Mouse (Mus musculus) stomach, postnatal 0 days (tissue): Measurements from ENCODE around the gene Mst1. TPM values are rescaled to one million over a fixed set of nuclear protein-coding genes. Genes with fewer than 3 reads are reported as not detected.

Source experiments
- ATAC-seq: fragments of 200-750 bp; cut with Nextera tagmentation; 2 replicates; pipeline ENCODE4 v1.8.0; 2017; ENCODE audit not compliant: low FRiP score, low TSS enrichment
- DNase-seq: peaks from one replicate; pipeline ENCODE4 v3.0.0-alpha.2; 2016; ENCODE audit warnings: low spot score
- H3K27ac ChIP-seq: fragments of 300-500 bp; sonication (generic); replicated peaks from 2 replicates; pipeline ENCODE4 v1.5.1; 2014; ENCODE audit warnings: mild to moderate bottlenecking, control low read depth
- H3K27me3 ChIP-seq: fragments of 300-500 bp; sonication (generic); 2 replicates; pipeline ENCODE4 v1.6.1; 2014; ENCODE audit warnings: low read length; ENCODE audit not compliant: control insufficient read depth, insufficient read depth
- H3K36me3 ChIP-seq: fragments of 300-500 bp; sonication (generic); 2 replicates; pipeline ENCODE4 v1.6.1; 2014; ENCODE audit warnings: low read length, mixed read lengths; ENCODE audit not compliant: control insufficient read depth, insufficient read depth
- H3K4me1 ChIP-seq: fragments of 300-500 bp; sonication (generic); replicated peaks from 2 replicates; pipeline ENCODE4 v1.6.1; 2014; ENCODE audit warnings: antibody characterized with exemption; ENCODE audit not compliant: control insufficient read depth, insufficient read depth
- H3K4me2 ChIP-seq: fragments of 300-500 bp; sonication (generic); replicated peaks from 2 replicates; pipeline ENCODE4 v1.6.1; 2014; ENCODE audit warnings: low read depth, mild to moderate bottlenecking, control low read depth, moderate library complexity
- H3K4me3 ChIP-seq: fragments of 300-500 bp; sonication (generic); 2 replicates; pipeline ENCODE4 v1.5.1; 2014; ENCODE audit warnings: low read depth, low read length, control low read depth
- H3K9ac ChIP-seq: fragments of 300-500 bp; sonication (generic); 2 replicates; pipeline ENCODE4 v1.6.1; 2014; ENCODE audit warnings: mild to moderate bottlenecking, low read length, control low read depth, mixed read lengths
- H3K9me3 ChIP-seq: fragments of 300-500 bp; sonication (generic); 2 replicates; pipeline ENCODE4 v1.6.1; 2016; ENCODE audit warnings: low read length; ENCODE audit not compliant: control insufficient read depth
- CTCF ChIP-seq: IDR thresholded peaks from 2 replicates; pipeline ENCODE4 v1.5.1; 2016; ENCODE audit warnings: antibody characterized with exemption, low read depth, mild to moderate bottlenecking, moderate library complexity
- EP300 ChIP-seq: optimal IDR thresholded peaks from 2 replicates; pipeline ENCODE3; 2016; ENCODE audit warnings: antibody characterized with exemption
- WGBS: fragments of 180-500 bp; shearing (Covaris S2); extraction: QIAGEN DNeasy Blood & Tissue Kit; methylation state at CpG from one replicate; pipeline ENCODE4 v1.1.7; 2014; 5-methylcytosine and 5-hydroxymethylcytosine counted together
- microRNA-seq: library from miRNA; unstranded; fragments of <30 nt; microRNA quantifications from one replicate; pipeline ENCODE4, GENCODE M21; 2016
- polyA plus RNA-seq: library from polyadenylated mRNA; unstranded; fragments of >200 nt; fragmentation: Nextera tagmentation; extraction: Ambion mirVana; gene quantifications from 2 replicates; pipeline ENCODE4 v1.2.1, GENCODE M21; 2015

Gene Mst1
- polyA plus RNA-seq, 1 experiment from 2014 or later: 4.4 TPM

GRCm38 (mm10) chr9:108132373-108132772, 52.1 kb downstream of the Mst1 start:
- H3K36me3 ChIP-seq: no peaks in the 10 kb centered on the region
- H3K9ac ChIP-seq: no peak overlapping the region
- ATAC-seq (no peak), DNase-seq (no peak)
- H3K4me1 ChIP-seq: no peaks in the 10 kb centered on the region; the same call in 1 of the 2 replicates
- 88% methylated on average over 3 of the region's 3 CpGs for WGBS
- H3K4me2 ChIP-seq: no peak overlapping the region
- TF ChIP-seq EP300: no peak
- TF ChIP-seq CTCF: no peak
- H3K4me3 ChIP-seq: no peak overlapping the region
- no peaks in the 10 kb centered on the region for H3K27me3 ChIP-seq
- no peak overlapping the region for H3K27ac ChIP-seq
- no peaks in the 10 kb centered on the region for H3K9me3 ChIP-seq

GRCm38 (mm10) chr9:108133478-108133877, 53.2 kb downstream of the Mst1 start:
- H3K4me2 ChIP-seq: no peak overlapping the region
- DNase-seq (no peak), ATAC-seq (peak; percentile 36)
- H3K27me3 ChIP-seq: no peaks in the 10 kb centered on the region
- no peak overlapping the region for H3K27ac ChIP-seq
- WGBS: 38% methylated on average over 1 of the region's 1 CpGs
- H3K4me3 ChIP-seq: no peak overlapping the region
- no peaks in the 10 kb centered on the region for H3K36me3 ChIP-seq
- H3K4me1 ChIP-seq: no peaks in the 10 kb centered on the region; the same call in 1 of the 2 replicates
- TF ChIP-seq EP300: no peak
- H3K9me3 ChIP-seq: no peaks in the 10 kb centered on the region
- no peak overlapping the region for H3K9ac ChIP-seq

Small RNAs within 50 kb of the gene (microRNA-seq; reads per million reads assigned to microRNA genes)
- gene Gm47303 (not detected), gene Mir7088 (not detected)

Other genes with a start within 250 kb of the Mst1 start
- 25.3 and 25.6 TPM in 2 replicates for gene Rbm6, start 207.2 kb upstream of the Mst1 start, polyA plus RNA-seq
- 22.9 and 23.6 TPM in 2 replicates for gene Mon1a, start 192.3 kb upstream of the Mst1 start, polyA plus RNA-seq
- gene Mst1r, start 173.6 kb upstream of the Mst1 start, polyA plus RNA-seq: 10.4 and 10.6 TPM in 2 replicates
- not detected in 2 replicates for gene Actl11, start 152.0 kb upstream of the Mst1 start, polyA plus RNA-seq
- gene Camkv, start 144.8 kb upstream of the Mst1 start, polyA plus RNA-seq: 0.62 and 0.94 TPM in 2 replicates
- 4.8 and 5.7 TPM in 2 replicates for gene Traip, start 130.3 kb upstream of the Mst1 start, polyA plus RNA-seq
- 24.7 and 28.9 TPM in 2 replicates for gene Uba7, start 104.9 kb upstream of the Mst1 start, polyA plus RNA-seq
- 0.69 and 0.87 TPM in 2 replicates for gene Gm20661, start 97.4 kb upstream of the Mst1 start, polyA plus RNA-seq
- 25.9 and 27.6 TPM in 2 replicates for gene Inka1, start 94.6 kb upstream of the Mst1 start, polyA plus RNA-seq
- 1.3 and 2.0 TPM in 2 replicates for gene Cdhr4, start 87.9 kb upstream of the Mst1 start, polyA plus RNA-seq
- gene Gm20662, start 84.1 kb upstream of the Mst1 start, polyA plus RNA-seq: 0.18 TPM in 1 of 2 replicates, not detected in the other
- gene Ip6k1, start 77.9 kb upstream of the Mst1 start, polyA plus RNA-seq: 24.0 and 26.3 TPM in 2 replicates
- gene Gmppb, start 31.2 kb upstream of the Mst1 start, polyA plus RNA-seq: 48.5 and 49.5 TPM in 2 replicates
- gene Amigo3, start 27.3 kb upstream of the Mst1 start, polyA plus RNA-seq: 2.8 and 2.9 TPM in 2 replicates
- 13.8 and 15.7 TPM in 2 replicates for gene Rnf123, start 2.9 kb downstream of the Mst1 start, polyA plus RNA-seq
- gene Apeh, start 14.2 kb downstream of the Mst1 start, polyA plus RNA-seq: 35.4 and 38.4 TPM in 2 replicates
- gene Bsn, start 109.9 kb downstream of the Mst1 start, polyA plus RNA-seq: 1.6 and 2.0 TPM in 2 replicates
- gene Dag1, start 183.5 kb downstream of the Mst1 start, polyA plus RNA-seq: 52.7 and 59.2 TPM in 2 replicates
- 17.3 and 20.3 TPM in 2 replicates for gene Nicn1, start 210.0 kb downstream of the Mst1 start, polyA plus RNA-seq
- gene Amt, start 216.4 kb downstream of the Mst1 start, polyA plus RNA-seq: 10.5 and 11.6 TPM in 2 replicates
- gene Rhoa, start 225.7 kb downstream of the Mst1 start, polyA plus RNA-seq: 363 and 370 TPM in 2 replicates
- gene Tcta, start 225.7 kb downstream of the Mst1 start, polyA plus RNA-seq: 58.2 and 61.4 TPM in 2 replicates